Mouse (Mus musculus): ENCODE results near the gene Nup210l. TPM values are rescaled to one million over a fixed set of nuclear protein-coding genes. Genes with fewer than 3 reads are reported as not detected.

The Nup210l gene
- total and polyA plus RNA-seq, 2 experiments = 0.01 to 0.09 TPM

DNA sequence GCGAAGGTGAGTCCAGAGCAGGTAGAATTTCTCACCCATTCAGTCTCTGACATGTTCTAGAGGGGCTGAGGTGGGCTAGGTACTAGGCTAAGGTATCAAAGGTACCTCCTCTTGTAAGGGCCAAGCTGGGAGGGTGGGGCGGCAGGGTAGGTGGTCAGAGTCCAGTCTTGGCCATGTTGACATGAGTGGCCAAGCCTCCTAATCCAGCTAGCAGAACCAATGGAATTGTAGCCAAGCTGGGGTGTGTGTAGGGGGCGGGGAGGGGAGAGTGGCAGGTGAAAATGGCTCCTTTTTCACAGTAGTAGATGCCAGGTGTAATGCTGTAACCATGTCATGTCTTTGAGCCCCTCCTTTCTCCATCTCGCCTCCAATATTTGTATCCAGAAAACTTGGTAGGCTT lies 154.6 kb downstream of the Nup210l start:
- Histone ChIP-seq H3K4me3 (ENCODE audit: insufficient read depth, low read depth, low read length) (no peak overlapping the region), H3K4me1 (ENCODE audit: control insufficient read depth, insufficient read depth, low read length) (peaks cover 23% of the 10 kb centered on the region), H3K79me2 (ENCODE audit: control insufficient read depth, insufficient read depth, low read length) (peaks cover 33% of the 10 kb centered on the region; the same call in 1 of the 2 replicates), H3K27ac (replicated peaks; ENCODE audit: insufficient read depth, low read depth, low read length) (peak overlapping the region; percentile 84), H3K9ac (ENCODE audit: low read depth, low read length) (no peak overlapping the region), H3K27me3 (ENCODE audit: control insufficient read depth, insufficient read depth, low read length) (no peaks in the 10 kb centered on the region), H3K36me3 (ENCODE audit: control insufficient read depth, insufficient read depth, low read length) (peaks cover 27% of the 10 kb centered on the region)
- 36% methylated on average over 4 of the region's 4 CpGs for WGBS
- TF ChIP-seq CTCF (IDR thresholded peaks at IDR 0.05; ENCODE audit: low read depth, low read length) (no peak), POLR2A (IDR thresholded peaks at IDR 0.05; ENCODE audit: extremely low read depth, insufficient read depth, low read length) (no peak)
- peak; percentile 91 for DNase-seq (ENCODE audit: extremely low read depth, low read depth, low spot score)

Other genes with a start within 250 kb of the Nup210l start
- gene Il6ra, start 190.9 kb upstream of the Nup210l start, total RNA-seq (2014; rRNA removed) = 15.4 and 19.7 TPM in 2 replicates
- 10.1 and 10.5 TPM in 2 replicates for gene Il6ra, start 190.9 kb upstream of the Nup210l start, polyA plus RNA-seq (2012; rRNA removed)
- 2.3 and 2.6 TPM in 2 replicates for gene Atp8b2, start 140.6 kb upstream of the Nup210l start, total RNA-seq (2014; rRNA removed)
- gene Atp8b2, start 140.6 kb upstream of the Nup210l start, polyA plus RNA-seq (2012; rRNA removed) = 2.2 and 4.0 TPM in 2 replicates
- gene Hax1, start 105.4 kb upstream of the Nup210l start, total RNA-seq (2014; rRNA removed) = 82.1 and 86.1 TPM in 2 replicates
- 68.6 and 70.2 TPM in 2 replicates for gene Hax1, start 105.4 kb upstream of the Nup210l start, polyA plus RNA-seq (2012; rRNA removed)
- 64.7 and 67.9 TPM in 2 replicates for gene 4933434E20Rik, start 52.5 kb upstream of the Nup210l start, total RNA-seq (2014; rRNA removed)
- 23.4 and 24.2 TPM in 2 replicates for gene 4933434E20Rik, start 52.5 kb upstream of the Nup210l start, polyA plus RNA-seq (2012; rRNA removed)
- gene Ubap2l, start 51.5 kb upstream of the Nup210l start, total RNA-seq (2014; rRNA removed) = 32.6 and 36.5 TPM in 2 replicates
- gene Ubap2l, start 51.5 kb upstream of the Nup210l start, polyA plus RNA-seq (2012; rRNA removed) = 37.7 and 46.3 TPM in 2 replicates
- gene Tpm3, start 31.5 kb upstream of the Nup210l start, total RNA-seq (2014; rRNA removed) = 53.4 and 56.2 TPM in 2 replicates
- 36.4 and 43.0 TPM in 2 replicates for gene Tpm3, start 31.5 kb upstream of the Nup210l start, polyA plus RNA-seq (2012; rRNA removed)
- gene Rps27, start 109.5 kb downstream of the Nup210l start, total RNA-seq (2014; rRNA removed) = 904 and 942 TPM in 2 replicates
- 220 and 226 TPM in 2 replicates for gene Rps27, start 109.5 kb downstream of the Nup210l start, polyA plus RNA-seq (2012; rRNA removed)
- 4.8 and 5.2 TPM in 2 replicates for gene Rab13, start 109.6 kb downstream of the Nup210l start, total RNA-seq (2014; rRNA removed)
- gene Rab13, start 109.6 kb downstream of the Nup210l start, polyA plus RNA-seq (2012; rRNA removed) = 3.0 and 3.4 TPM in 2 replicates
- 44.9 and 57.5 TPM in 2 replicates for gene Jtb, start 127.5 kb downstream of the Nup210l start, total RNA-seq (2014; rRNA removed)
- gene Jtb, start 127.5 kb downstream of the Nup210l start, polyA plus RNA-seq (2012; rRNA removed) = 73.7 and 77.0 TPM in 2 replicates
- 0.09 and 0.13 TPM in 2 replicates for gene Creb3l4, start 139.4 kb downstream of the Nup210l start, total RNA-seq (2014; rRNA removed)
- 0.12 and 0.16 TPM in 2 replicates for gene Creb3l4, start 139.4 kb downstream of the Nup210l start, polyA plus RNA-seq (2012; rRNA removed)
- gene Slc39a1, start 144.0 kb downstream of the Nup210l start, total RNA-seq (2014; rRNA removed) = 59.3 and 64.3 TPM in 2 replicates
- gene Slc39a1, start 144.0 kb downstream of the Nup210l start, polyA plus RNA-seq (2012; rRNA removed) = 67.7 and 68.0 TPM in 2 replicates
- gene Crtc2, start 150.0 kb downstream of the Nup210l start, total RNA-seq (2014; rRNA removed) = 6.8 and 10.8 TPM in 2 replicates
- gene Crtc2, start 150.0 kb downstream of the Nup210l start, polyA plus RNA-seq (2012; rRNA removed) = 33.8 and 34.4 TPM in 2 replicates
- gene Dennd4b, start 161.1 kb downstream of the Nup210l start, total RNA-seq (2014; rRNA removed) = 2.2 and 2.8 TPM in 2 replicates
- gene Dennd4b, start 161.1 kb downstream of the Nup210l start, polyA plus RNA-seq (2012; rRNA removed) = 4.7 and 9.2 TPM in 2 replicates
- gene Gatad2b, start 189.0 kb downstream of the Nup210l start, total RNA-seq (2014; rRNA removed) = 6.3 and 7.7 TPM in 2 replicates
- gene Gatad2b, start 189.0 kb downstream of the Nup210l start, polyA plus RNA-seq (2012; rRNA removed) = 6.6 and 7.1 TPM in 2 replicates

All from liver, adult 2 months (tissue).